25 mouse cellular contexts compared by ENCODE assay signal in the genomic region with DNA sequence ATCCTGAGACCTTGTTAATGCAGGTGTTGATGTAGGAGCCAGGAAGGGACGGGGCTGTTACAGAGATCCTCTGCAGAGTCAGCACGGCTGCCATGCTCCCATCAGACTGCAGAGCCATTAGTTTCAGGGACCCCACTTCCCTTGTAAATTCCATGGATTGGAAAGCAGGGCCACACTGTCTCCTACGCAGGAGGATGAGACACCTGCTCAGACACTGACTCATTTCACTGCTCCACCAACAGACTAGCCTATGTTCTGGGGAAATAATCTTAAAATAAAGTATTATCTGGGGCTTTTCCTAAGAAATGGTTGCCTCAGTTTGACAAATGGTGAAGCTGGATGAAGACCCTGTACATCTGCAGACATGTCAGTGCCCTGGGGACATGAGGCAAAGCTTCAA. TPM values are rescaled to one million over a fixed set of nuclear protein-coding genes. Genes with fewer than 3 reads are reported as not detected.
A peak's percentile ranks its signal among the peaks of the same experiment; 100 is the strongest.
DNase-seq lines count a peak whose midpoint lies in the region; ATAC-seq and TF ChIP-seq lines count a peak whose summit lies in the region.
"Had no signal": no experiment of that assay in that cellular context is flagged by ENCODE, and none has a peak within 500 bp of the region (broad histone marks: within the 10 kb centered on the region; RNA-seq: fewer than 3 reads in every experiment).

No protein-coding gene starts in this region.

- H3K4me2 ChIP-seq in midbrain, embryonic 12.5 days (replicated peaks) = no peak overlapping the region
- H3K4me2 ChIP-seq in neural tube, embryonic 13.5 days = no peak overlapping the region
- H3K4me2 ChIP-seq: forebrain, embryonic 13.5 days; limb, embryonic 12.5 days; liver, embryonic 15.5 days had no signal

- no peak for ATAC-seq in midbrain, embryonic 12.5 days (ENCODE audit: low FRiP score, low read depth)
- peak; percentile 13; the same call in 1 of the 2 replicates for ATAC-seq in neural tube, embryonic 13.5 days (ENCODE audit: low read depth)

- H3K9ac ChIP-seq in midbrain, embryonic 12.5 days (replicated peaks) = no peak overlapping the region
- H3K9ac ChIP-seq in neural tube, embryonic 13.5 days = no peak overlapping the region; the same call in 1 of the 2 replicates
- H3K9ac ChIP-seq: forebrain, embryonic 13.5 days; limb, embryonic 12.5 days; liver, embryonic 15.5 days had no signal

- H3K9me3 ChIP-seq in midbrain, embryonic 12.5 days = no peaks in the 10 kb centered on the region
- no peaks in the 10 kb centered on the region for H3K9me3 ChIP-seq in neural tube, embryonic 13.5 days
- H3K9me3 ChIP-seq: forebrain, embryonic 13.5 days; limb, embryonic 12.5 days; liver, embryonic 15.5 days had no signal

- DNase-seq in layer of hippocampus, adult 2 months (ENCODE audit: low spot score in 2 of 2) = no peak
- DNase-seq in layer of hippocampus, adult 11-12 months (ENCODE audit: low spot score) = no peak
- DNase-seq in right cerebral cortex, adult 2 months (ENCODE audit: low spot score in 2 of 2) = peak; percentile 15 to 26
- no peak for DNase-seq in right cerebral cortex, postnatal 36 days (ENCODE audit: low spot score in 2 of 2)
- DNase-seq in adrenal gland, postnatal 4 days (ENCODE audit: low spot score in 2 of 2) = no peak
- no peak for DNase-seq in urinary bladder, adult 2 months (ENCODE audit: low spot score)
- DNase-seq: cerebellum, adult 9-10 months; gastrocnemius, postnatal 14 days; heart, postnatal 4 days; kidney, adult 2 months; kidney, postnatal 14 days; thymus, postnatal 4 days had no signal

- H3K4me3 ChIP-seq in layer of hippocampus, adult 2 months = no peak overlapping the region
- H3K4me3 ChIP-seq in midbrain, embryonic 12.5 days = no peak overlapping the region
- H3K4me3 ChIP-seq in neural tube, embryonic 13.5 days = no peak overlapping the region
- H3K4me3 ChIP-seq: erythroblast, embryonic 14.5 days; forebrain, embryonic 13.5 days; heart, adult 2 months; limb, embryonic 12.5 days; liver, embryonic 15.5 days had no signal

- H3K36me3 ChIP-seq in midbrain, embryonic 12.5 days = no peaks in the 10 kb centered on the region
- no peaks in the 10 kb centered on the region for H3K36me3 ChIP-seq in neural tube, embryonic 13.5 days
- H3K36me3 ChIP-seq: limb, embryonic 12.5 days; liver, embryonic 15.5 days had no signal

- no peak for TF ChIP-seq CTCF in layer of hippocampus, adult 2 months (conservative IDR thresholded peaks at IDR 0.05)

- H3K27ac ChIP-seq in layer of hippocampus, adult 2 months = peak overlapping the region; percentile 29
- H3K27ac ChIP-seq in midbrain, embryonic 12.5 days (replicated peaks) = peak overlapping the region; percentile 39
- peak overlapping the region; percentile 65 for H3K27ac ChIP-seq in neural tube, embryonic 13.5 days (replicated peaks)
- H3K27ac ChIP-seq: forebrain, embryonic 13.5 days; heart, adult 2 months; limb, embryonic 12.5 days; liver, embryonic 15.5 days had no signal

- peaks cover 5% of the 10 kb centered on the region; the same call in 1 of the 2 replicates for H3K27me3 ChIP-seq in midbrain, embryonic 12.5 days
- H3K27me3 ChIP-seq in neural tube, embryonic 13.5 days = no peaks in the 10 kb centered on the region
- H3K27me3 ChIP-seq: forebrain, embryonic 13.5 days; limb, embryonic 12.5 days; liver, embryonic 15.5 days had no signal

- peaks cover 13% of the 10 kb centered on the region for H3K4me1 ChIP-seq in midbrain, embryonic 12.5 days
- H3K4me1 ChIP-seq in neural tube, embryonic 13.5 days (replicated peaks) = peaks cover 18% of the 10 kb centered on the region
- H3K4me1 ChIP-seq: forebrain, embryonic 13.5 days; limb, embryonic 12.5 days; liver, embryonic 15.5 days had no signal

- WGBS in midbrain, embryonic 12.5 days = 79% methylated on average over 3 of the region's 3 CpGs
- 63% methylated on average over 3 of the region's 3 CpGs for WGBS in neural tube, embryonic 13.5 days

RNA-seq across cellular contexts. Expression of a gene that starts 12.2 kb away (rescaled TPM):
- 1 to 10 TPM; 1.1 to 1.4 TPM for total RNA-seq in layer of hippocampus, adult 2 months (2021)
- polyA plus RNA-seq in midbrain, embryonic 12.5 days (2016; fragmentation: Nextera tagmentation; extraction: Ambion mirVana) = 0.19 and 0.37 TPM in 2 replicates
- polyA plus RNA-seq in neural tube, embryonic 13.5 days (2015; fragmentation: Nextera tagmentation; extraction: Ambion mirVana) = 5.2 and 6.5 TPM in 2 replicates
- 10 to 100 TPM; 10.4 to 20.9 TPM for total RNA-seq in adrenal gland, postnatal 4 days (2021)
- 12.6 and 18.0 TPM in 2 replicates for polyA plus RNA-seq in urinary bladder, adult 2 months (2012; rRNA removed)
- total RNA-seq: gastrocnemius, postnatal 14 days had no signal

RNA-seq across cellular contexts. Expression of a gene that starts 14.7 kb away (rescaled TPM):
- total RNA-seq in layer of hippocampus, adult 2 months (2021) = 1 to 10 TPM in 1 of 2 experiments, not detected in 1; 1.5 TPM
- polyA plus RNA-seq in midbrain, embryonic 12.5 days (2016; fragmentation: Nextera tagmentation; extraction: Ambion mirVana) = 0.18 TPM in 1 of 2 replicates, not detected in the other
- polyA plus RNA-seq in neural tube, embryonic 13.5 days (2015; fragmentation: Nextera tagmentation; extraction: Ambion mirVana) = not detected in 2 replicates
- under 1 TPM; 0.28 to 0.50 TPM for total RNA-seq in adrenal gland, postnatal 4 days (2021)
- 0.36 and 0.38 TPM in 2 replicates for polyA plus RNA-seq in urinary bladder, adult 2 months (2012; rRNA removed)
- total RNA-seq: adrenal gland, adult 18-20 months; common myeloid progenitor, adult 5-6 weeks; gastrocnemius, postnatal 14 days had no signal
- polyA plus RNA-seq: C2C12; embryonic facial prominence, embryonic 11.5 days; erythroblast, embryonic 14.5 days; forebrain, embryonic 13.5 days; heart, embryonic 14.5 days had no signal

RNA-seq across cellular contexts. Expression of a gene that starts 33.9 kb away (rescaled TPM):
- not detected for total RNA-seq in layer of hippocampus, adult 2 months (2021)
- 0.17 and 0.37 TPM in 2 replicates for polyA plus RNA-seq in midbrain, embryonic 12.5 days (2016; fragmentation: Nextera tagmentation; extraction: Ambion mirVana)
- polyA plus RNA-seq in neural tube, embryonic 13.5 days (2015; fragmentation: Nextera tagmentation; extraction: Ambion mirVana) = not detected in 2 replicates
- total RNA-seq in adrenal gland, postnatal 4 days (2021) = 1 to 10 TPM in 1 of 2 experiments, under 1 TPM in 1; 0.84 to 1.9 TPM
- polyA plus RNA-seq in urinary bladder, adult 2 months (2012; rRNA removed) = 0.43 and 1.2 TPM in 2 replicates
- total RNA-seq: gastrocnemius, postnatal 14 days; heart, postnatal 4 days; layer of hippocampus, postnatal 14 days had no signal
- polyA plus RNA-seq: C2C12; erythroblast, embryonic 14.5 days; heart, embryonic 14.5 days; limb, embryonic 12.5 days had no signal

Comparison
In these comparisons a context has a peak if more than half of its experiments do, and no peak if none do; other contexts are left out.
1. DNase-seq: peak in right cerebral cortex, adult 2 months (2 of 2); none in layer of hippocampus, adult 2 months (0 of 2), layer of hippocampus, adult 11-12 months (single experiment), right cerebral cortex, postnatal 36 days (0 of 2), adrenal gland, postnatal 4 days (0 of 2) and urinary bladder, adult 2 months (single experiment).
2. Peak in every context shown above with its lines, with median percentiles within 50 percentile points of each other: H3K27ac ChIP-seq.